Mouse (Mus musculus): ENCODE results near the gene Fkbp8. TPM values are rescaled to one million over a fixed set of nuclear protein-coding genes. Genes with fewer than 3 reads are reported as not detected.

Gene Fkbp8
- polyA plus RNA-seq, 1 experiment from 2014 or later, result 252 TPM

DNA sequence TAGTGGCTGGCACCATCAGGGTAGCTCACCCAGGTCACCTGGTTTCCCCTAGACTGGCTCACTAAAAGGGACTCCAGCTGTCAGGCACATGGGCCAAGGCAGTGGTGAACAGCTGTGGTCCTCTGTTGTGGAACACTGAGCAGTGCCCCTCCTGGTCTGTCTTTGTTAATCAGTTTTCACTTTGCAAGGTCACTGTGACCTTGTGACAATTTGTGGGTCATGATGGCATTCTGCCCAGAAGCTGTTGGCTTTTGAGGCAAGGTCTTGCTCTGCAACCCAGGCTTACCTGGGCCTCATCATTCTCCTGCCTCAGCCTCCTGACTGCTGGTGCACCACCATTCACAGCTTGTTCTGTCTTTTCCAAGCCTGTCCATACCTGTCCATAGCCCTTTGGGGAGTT lies 42.8 kb downstream of the Fkbp8 start:
- Histone ChIP-seq H3K9ac (ENCODE audit: low read depth, low read length) (no peak overlapping the region), H3K27me3 (ENCODE audit: control insufficient read depth, insufficient read depth, low read length) (no peaks in the 10 kb centered on the region), H3K27ac (ENCODE audit: low read depth, low read length) (no peak overlapping the region), H3K9me3 (ENCODE audit: control insufficient read depth, low read length) (no peaks in the 10 kb centered on the region), H3K4me1 (ENCODE audit: control insufficient read depth, insufficient read depth, low read length) (peaks cover 4% of the 10 kb centered on the region; the same call in 1 of the 2 replicates), H3K36me3 (ENCODE audit: control insufficient read depth, insufficient read depth, low read length) (peaks cover 10% of the 10 kb centered on the region; the same call in 1 of the 2 replicates), H3K4me2 (replicated peaks; ENCODE audit: low read depth, low read length) (no peak overlapping the region), H3K4me3 (ENCODE audit: low read length) (no peak overlapping the region)
- ATAC-seq (ENCODE audit: low FRiP score, low TSS enrichment), result no peak

DNA sequence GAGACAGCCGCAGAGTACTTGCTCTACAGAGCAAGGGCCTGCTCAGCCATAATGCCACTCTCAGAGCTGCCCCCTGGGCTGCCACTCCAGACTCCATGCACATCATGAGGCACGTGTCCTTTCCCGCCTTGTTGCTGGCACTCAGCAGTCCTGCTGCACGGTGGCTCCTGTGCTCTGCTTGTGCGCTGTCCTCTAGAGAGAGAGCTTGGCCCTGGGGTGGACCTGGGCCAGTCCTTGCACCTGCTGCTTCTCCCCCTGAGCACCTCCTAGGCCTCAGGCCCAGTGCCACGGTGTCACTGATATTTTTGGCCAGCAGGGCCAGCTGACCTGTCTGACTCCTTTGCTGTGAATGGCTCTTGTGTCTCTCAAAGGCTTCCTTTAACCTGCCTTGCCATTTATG lies 43.5 kb downstream of the Fkbp8 start:
- peaks cover 10% of the 10 kb centered on the region; the same call in 1 of the 2 replicates for H3K36me3 ChIP-seq (ENCODE audit: control insufficient read depth, insufficient read depth, low read length)
- WGBS, result 85% methylated on average over 6 of the region's 6 CpGs
- no peak overlapping the region for H3K4me3 ChIP-seq (ENCODE audit: low read length)
- H3K4me2 ChIP-seq (replicated peaks; ENCODE audit: low read depth, low read length), result no peak overlapping the region
- H3K9me3 ChIP-seq (ENCODE audit: control insufficient read depth, low read length), result no peaks in the 10 kb centered on the region
- no peaks in the 10 kb centered on the region for H3K27me3 ChIP-seq (ENCODE audit: control insufficient read depth, insufficient read depth, low read length)
- no peak overlapping the region for H3K27ac ChIP-seq (ENCODE audit: low read depth, low read length)
- no peaks in the 10 kb centered on the region for H3K4me1 ChIP-seq (ENCODE audit: control insufficient read depth, insufficient read depth, low read length)
- ATAC-seq (ENCODE audit: low FRiP score, low TSS enrichment), result no peak
- no peak overlapping the region for H3K9ac ChIP-seq (ENCODE audit: low read depth, low read length)

GRCm38 (mm10) chr8:70574302-70574701 lies 46.8 kb downstream of the Fkbp8 start:
- H3K27ac ChIP-seq (ENCODE audit: low read depth, low read length), result no peak overlapping the region
- H3K4me2 ChIP-seq (replicated peaks; ENCODE audit: low read depth, low read length), result no peak overlapping the region
- no peak for ATAC-seq (ENCODE audit: low FRiP score, low TSS enrichment)
- no peaks in the 10 kb centered on the region for H3K4me1 ChIP-seq (ENCODE audit: control insufficient read depth, insufficient read depth, low read length)
- no peak overlapping the region for H3K4me3 ChIP-seq (ENCODE audit: low read length)
- H3K9me3 ChIP-seq (ENCODE audit: control insufficient read depth, low read length), result no peaks in the 10 kb centered on the region
- H3K36me3 ChIP-seq (ENCODE audit: control insufficient read depth, insufficient read depth, low read length), result peaks cover 20% of the 10 kb centered on the region
- H3K27me3 ChIP-seq (ENCODE audit: control insufficient read depth, insufficient read depth, low read length), result no peaks in the 10 kb centered on the region
- H3K9ac ChIP-seq (ENCODE audit: low read depth, low read length), result no peak overlapping the region

DNA sequence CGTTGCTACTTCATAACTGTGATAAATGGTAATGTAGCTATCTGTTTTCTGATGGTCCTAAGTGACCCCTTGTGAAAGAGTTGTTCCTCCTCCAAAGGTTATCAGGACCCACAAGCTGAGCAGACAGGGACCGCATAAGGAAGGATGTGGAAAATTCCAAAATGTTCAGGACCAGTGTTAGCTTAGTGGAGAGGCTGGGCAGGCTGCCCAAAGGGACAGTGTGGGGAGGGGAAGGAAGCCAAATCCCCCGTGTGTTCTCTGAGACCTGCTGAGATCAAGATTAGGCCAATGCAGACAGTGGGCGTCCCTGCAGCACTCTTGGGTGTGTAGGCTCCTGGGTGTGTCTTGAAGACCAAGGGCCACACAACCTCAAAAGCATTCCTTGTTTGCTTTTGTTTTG lies 47.4 kb downstream of the Fkbp8 start:
- H3K27me3 ChIP-seq (ENCODE audit: control insufficient read depth, insufficient read depth, low read length), result no peaks in the 10 kb centered on the region
- peaks cover 22% of the 10 kb centered on the region for H3K36me3 ChIP-seq (ENCODE audit: control insufficient read depth, insufficient read depth, low read length)
- H3K4me2 ChIP-seq (replicated peaks; ENCODE audit: low read depth, low read length), result no peak overlapping the region
- H3K4me3 ChIP-seq (ENCODE audit: low read length), result no peak overlapping the region
- H3K27ac ChIP-seq (ENCODE audit: low read depth, low read length), result no peak overlapping the region
- H3K9ac ChIP-seq (ENCODE audit: low read depth, low read length), result no peak overlapping the region
- H3K9me3 ChIP-seq (ENCODE audit: control insufficient read depth, low read length), result no peaks in the 10 kb centered on the region
- no peak for ATAC-seq (ENCODE audit: low FRiP score, low TSS enrichment)
- 70% methylated on average over 4 of the region's 4 CpGs for WGBS
- no peaks in the 10 kb centered on the region for H3K4me1 ChIP-seq (ENCODE audit: control insufficient read depth, insufficient read depth, low read length)

- Histone ChIP-seq H3K4me1 (ENCODE audit: control insufficient read depth, insufficient read depth, low read length) (no peaks in the 10 kb centered on the region), H3K9ac (ENCODE audit: low read depth, low read length) (no peak overlapping the region), H3K9me3 (ENCODE audit: control insufficient read depth, low read length) (no peaks in the 10 kb centered on the region), H3K27me3 (ENCODE audit: control insufficient read depth, insufficient read depth, low read length) (no peaks in the 10 kb centered on the region), H3K4me3 (ENCODE audit: low read length) (no peak overlapping the region), H3K36me3 (ENCODE audit: control insufficient read depth, insufficient read depth, low read length) (peaks cover 44% of the 10 kb centered on the region), H3K27ac (ENCODE audit: low read depth, low read length) (no peak overlapping the region), H3K4me2 (replicated peaks; ENCODE audit: low read depth, low read length) (no peak overlapping the region)
- no peak for ATAC-seq (ENCODE audit: low FRiP score, low TSS enrichment)
- WGBS, result 95% methylated on average over 3 of the region's 3 CpGs
Measured at GRCm38 (mm10) chr8:70577207-70577606, 49.7 kb downstream of the Fkbp8 start.

DNA sequence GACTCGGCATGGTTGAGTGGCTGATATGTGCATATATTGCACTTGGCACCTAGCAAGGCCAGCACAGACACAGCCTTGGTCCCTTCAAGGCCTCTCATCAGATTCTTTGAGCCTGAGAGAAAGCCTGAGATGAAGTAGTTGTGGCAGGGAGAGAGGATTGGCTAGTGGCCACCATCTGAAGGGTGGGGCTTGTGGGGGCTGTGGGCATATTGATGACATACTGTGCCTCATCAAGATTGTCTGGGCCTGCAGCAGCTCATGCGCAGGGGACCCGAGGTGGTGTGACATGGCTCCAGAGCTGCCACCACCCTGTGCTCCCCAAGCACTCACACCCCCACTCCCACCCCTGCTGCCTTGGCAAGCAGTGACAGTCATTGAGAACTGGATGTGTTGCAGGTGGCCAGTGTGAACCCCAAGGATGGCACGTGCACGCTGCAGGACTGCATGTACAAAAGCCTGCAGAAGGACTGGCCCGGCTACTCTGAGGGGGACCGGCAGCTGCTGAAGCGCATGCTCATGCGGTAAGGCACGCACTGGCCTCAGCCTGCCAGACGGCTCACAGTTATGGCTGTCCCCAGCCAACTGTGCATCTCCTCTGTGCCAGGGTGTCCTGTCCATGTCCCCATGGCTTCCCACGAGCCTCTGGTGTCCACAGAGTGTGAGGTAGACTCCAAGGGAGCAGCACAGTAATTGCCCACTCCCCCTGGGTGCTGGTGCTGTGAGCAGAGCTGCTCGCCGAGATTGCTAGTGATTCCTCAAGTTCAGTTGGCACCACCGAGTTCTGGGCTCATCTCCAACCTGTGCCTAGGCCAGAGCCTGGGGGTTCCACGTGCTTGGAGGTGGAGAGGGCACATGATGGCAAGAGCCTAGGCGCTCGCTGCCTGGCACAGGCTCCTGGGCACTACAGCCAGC lies 56.2 kb downstream of the Fkbp8 start:
- Histone ChIP-seq H3K4me2 (replicated peaks; ENCODE audit: low read depth, low read length) (no peak overlapping the region), H3K27me3 (ENCODE audit: control insufficient read depth, insufficient read depth, low read length) (no peaks in the 10 kb centered on the region), H3K36me3 (ENCODE audit: control insufficient read depth, insufficient read depth, low read length) (peaks cover 77% of the 10 kb centered on the region), H3K9ac (ENCODE audit: low read depth, low read length) (no peak overlapping the region), H3K4me1 (ENCODE audit: control insufficient read depth, insufficient read depth, low read length) (no peaks in the 10 kb centered on the region), H3K4me3 (ENCODE audit: low read length) (no peak overlapping the region), H3K27ac (ENCODE audit: low read depth, low read length) (no peak overlapping the region), H3K9me3 (ENCODE audit: control insufficient read depth, low read length) (no peaks in the 10 kb centered on the region)
- 88% methylated on average over 18 of the region's 18 CpGs for WGBS
- no peak for ATAC-seq (ENCODE audit: low FRiP score, low TSS enrichment)

DNA sequence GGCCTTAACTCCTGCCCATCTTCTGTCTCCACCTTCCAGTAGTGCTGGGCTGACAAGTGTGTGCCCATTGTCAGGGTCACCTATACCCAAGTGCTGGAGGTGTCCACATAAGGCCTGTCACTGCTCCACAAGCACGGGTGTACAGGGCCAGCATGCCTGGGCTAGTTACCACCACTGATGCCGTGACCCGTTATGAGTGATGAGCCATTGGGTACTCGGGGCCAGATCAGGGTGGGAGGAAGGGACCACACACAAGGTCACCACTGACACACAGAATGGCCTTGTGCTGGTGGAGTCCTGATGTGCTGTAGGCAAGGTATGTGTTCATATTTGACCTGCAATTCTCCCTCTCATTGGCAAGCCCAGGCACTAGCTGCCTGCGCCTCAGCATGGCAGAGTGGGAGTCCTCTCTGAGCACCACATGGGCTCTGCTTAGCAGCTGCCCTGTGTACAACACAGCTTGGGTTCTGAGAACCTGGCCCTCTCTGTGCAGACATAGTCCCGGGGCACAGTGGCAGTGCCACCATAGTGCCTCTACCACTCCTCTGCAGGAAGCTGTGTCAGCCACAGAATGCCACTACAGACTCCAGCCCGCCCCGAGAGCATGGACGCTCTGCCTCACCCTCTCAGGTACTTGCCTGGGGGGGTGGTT lies 57.2 kb downstream of the Fkbp8 start:
- no peak overlapping the region for H3K4me3 ChIP-seq (ENCODE audit: low read length)
- no peak overlapping the region for H3K27ac ChIP-seq (ENCODE audit: low read depth, low read length)
- H3K9me3 ChIP-seq (ENCODE audit: control insufficient read depth, low read length), result no peaks in the 10 kb centered on the region
- no peak overlapping the region for H3K9ac ChIP-seq (ENCODE audit: low read depth, low read length)
- no peak overlapping the region for H3K4me2 ChIP-seq (replicated peaks; ENCODE audit: low read depth, low read length)
- 91% methylated on average over 9 of the region's 9 CpGs for WGBS
- peaks cover 80% of the 10 kb centered on the region for H3K36me3 ChIP-seq (ENCODE audit: control insufficient read depth, insufficient read depth, low read length)
- ATAC-seq (ENCODE audit: low FRiP score, low TSS enrichment), result peak; percentile 24; the same call in 1 of the 2 replicates
- no peaks in the 10 kb centered on the region for H3K27me3 ChIP-seq (ENCODE audit: control insufficient read depth, insufficient read depth, low read length)
- H3K4me1 ChIP-seq (ENCODE audit: control insufficient read depth, insufficient read depth, low read length), result no peaks in the 10 kb centered on the region
